Mouse (Mus musculus): ENCODE data around the gene Zbtb21. TPM values are rescaled to one million over a fixed set of nuclear protein-coding genes. Genes with fewer than 3 reads are reported as not detected.
"Not testable (repeated sequence)": the region's sequence is repeated elsewhere in the genome, so short reads cannot be mapped to it uniquely, and the experiment has no call there.

The Zbtb21 gene
- 10 to 100 TPM; 25.8 to 27.7 TPM for total RNA-seq (2021)

- peak; percentile 98 to 99 for DNase-seq (ENCODE audit: low spot score in 2 of 2)
- intact Hi-C loops (cut with DNase I), result loop anchor here (1.0 to 2.0 kb wide), 3 partner anchors 36 to 111 kb away; partner anchors contain the start of gene Prdm15
These were observed at the start of gene Zbtb21, which contains the start of gene C2cd2 for GRCm38 (mm10) chr16:97962151-97962948. TSS of gene Zbtb21 (minus strand) at chr16:97962622. TSS of gene C2cd2 (minus strand) at chr16:97962598.

DNA sequence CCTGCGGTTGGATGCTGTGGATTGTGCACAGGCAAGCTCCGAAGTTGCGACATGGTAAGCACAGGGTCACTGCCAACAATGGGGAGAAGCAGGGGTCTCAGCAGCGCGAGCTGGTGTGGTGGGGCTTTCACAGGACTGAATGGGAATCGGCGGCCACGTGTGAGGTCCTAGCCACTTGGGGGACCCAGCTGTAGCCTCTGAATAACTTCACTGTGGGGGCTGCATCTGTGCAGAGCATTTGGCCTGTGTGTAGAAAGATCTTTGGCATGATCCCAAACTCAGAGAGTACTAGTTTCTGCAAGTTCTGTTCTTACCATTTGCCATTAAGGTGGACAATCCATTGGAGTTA is 34.9 kb upstream of the Zbtb21 start:
- intact Hi-C loops (cut with DNase I); DNase-seq (ENCODE audit: low spot score in 2 of 2): not testable (repeated sequence)

- peak; percentile 84 to 85 for DNase-seq (ENCODE audit: low spot score in 2 of 2)
- intact Hi-C loops (cut with DNase I), result no loop called here
These were observed 34.4 kb upstream of the Zbtb21 start, which contains the start of gene B230307C23Rik for GRCm38 (mm10) chr16:97996616-97997382. TSS of gene B230307C23Rik (plus strand) at chr16:97997315.

DNA sequence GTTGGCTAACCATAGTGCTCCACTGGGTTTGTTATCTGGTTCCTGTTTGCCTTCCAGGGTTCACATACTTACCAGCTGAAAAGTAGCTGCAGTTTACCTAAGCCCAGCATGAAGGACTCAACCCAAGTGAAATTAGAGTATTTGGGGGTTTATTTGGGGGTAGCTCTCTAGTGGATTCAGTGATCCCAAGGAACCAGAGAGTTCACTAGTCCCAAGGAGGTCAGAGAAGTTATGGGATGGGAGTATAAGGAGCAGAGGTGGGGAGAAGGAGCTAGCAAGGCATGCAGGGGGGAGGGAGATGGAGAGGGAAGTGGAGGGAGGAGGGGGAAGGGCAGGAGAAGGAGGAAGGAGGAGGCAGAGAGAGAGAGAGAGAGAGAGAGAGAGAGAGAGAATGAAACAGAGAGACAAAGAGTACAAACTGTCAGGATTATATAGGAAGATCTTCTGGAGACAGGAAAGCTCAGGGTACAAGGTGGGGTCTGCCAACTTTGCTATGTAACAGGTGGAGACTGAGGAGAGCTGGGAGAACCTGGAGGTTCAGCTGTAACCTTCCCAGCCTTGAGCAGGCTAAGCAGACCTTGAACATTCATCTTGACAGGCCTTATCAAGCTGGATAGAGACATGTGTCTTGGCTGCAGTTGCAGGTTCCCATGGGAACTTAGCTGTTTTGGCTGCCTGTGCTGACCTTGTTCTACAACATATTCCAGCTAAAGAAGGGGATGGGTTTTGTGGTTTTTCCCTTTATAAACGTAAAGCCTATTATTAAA is 33.6 kb upstream of the Zbtb21 start:
- intact Hi-C loops (cut with DNase I), result no loop called here
- DNase-seq (ENCODE audit: low spot score in 2 of 2), result no peak

GRCm38 (mm10) chr16:97992477-97992876 is 30.1 kb upstream of the Zbtb21 start:
- DNase-seq (ENCODE audit: low spot score in 2 of 2); intact Hi-C loops (cut with DNase I): not testable (repeated sequence)

GRCm38 (mm10) chr16:97991517-97991916 is 29.1 kb upstream of the Zbtb21 start:
- no peak for DNase-seq (ENCODE audit: low spot score in 2 of 2)
- intact Hi-C loops (cut with DNase I), result no loop called here

GRCm38 (mm10) chr16:97984589-97984988 is 22.2 kb upstream of the Zbtb21 start:
- DNase-seq (ENCODE audit: low spot score in 2 of 2), result no peak
- intact Hi-C loops (cut with DNase I), result no loop called here

- intact Hi-C loops (cut with DNase I), result no loop called here
- DNase-seq (ENCODE audit: low spot score in 2 of 2), result no peak
These were observed 18.9 kb upstream of the Zbtb21 start for GRCm38 (mm10) chr16:97981362-97981761.

- intact Hi-C loops (cut with DNase I), result no loop called here
These were observed 15.3 kb upstream of the Zbtb21 start for GRCm38 (mm10) chr16:97977722-97978121.

GRCm38 (mm10) chr16:97977277-97977676 is 14.9 kb upstream of the Zbtb21 start:
- DNase-seq (ENCODE audit: low spot score in 2 of 2), result no peak
- intact Hi-C loops (cut with DNase I), result no loop called here

More at GRCm38 (mm10) chr16:97977722-97978121, 15.3 kb upstream of the Zbtb21 start:
- DNase-seq (ENCODE audit: low spot score in 2 of 2), result no peak

GRCm38 (mm10) chr16:97963956-97964540 is 1.6 kb upstream of the Zbtb21 start:
- no peak for DNase-seq (ENCODE audit: low spot score in 2 of 2)
- intact Hi-C loops (cut with DNase I), result loop anchor here (2.0 kb wide), 2 partner anchors 35 to 41 kb away; no protein-coding TSS in a partner anchor

DNA sequence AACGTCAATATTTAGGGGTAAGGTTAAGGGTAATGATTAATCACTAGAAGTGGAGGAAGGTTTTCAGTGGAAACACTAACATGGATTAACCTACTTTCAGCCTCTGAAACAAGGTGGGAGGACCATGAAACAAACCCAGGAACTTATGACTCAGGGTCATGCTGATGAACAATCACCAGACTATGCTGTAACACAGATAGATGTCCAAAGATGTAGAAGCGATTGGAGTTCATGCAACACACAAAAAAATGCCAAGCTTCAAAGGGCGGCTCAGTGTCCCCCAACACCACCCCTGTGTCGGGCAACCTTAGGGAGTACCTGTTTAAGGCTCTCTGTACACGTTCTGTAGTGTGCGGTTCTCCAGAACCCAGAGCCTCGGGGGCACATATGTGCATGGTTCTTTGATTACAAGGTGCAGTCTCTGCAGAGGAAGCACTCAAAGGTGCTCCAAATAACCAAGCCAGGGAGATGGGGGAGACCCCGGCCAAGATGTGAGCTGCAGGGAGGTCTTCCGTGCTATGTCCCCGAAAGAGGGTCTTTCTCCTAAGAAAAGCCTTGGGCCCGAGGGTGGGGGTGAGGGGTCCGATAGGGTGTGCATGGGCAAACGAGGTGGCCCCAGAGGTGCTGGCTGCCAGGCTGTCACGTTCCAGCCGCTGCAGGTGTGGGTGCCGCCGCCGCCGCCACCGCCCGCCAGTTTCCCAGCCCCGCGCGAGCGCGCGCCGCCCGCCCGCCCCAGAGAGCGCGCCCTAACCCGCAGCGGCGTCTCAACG is 856 bp downstream of the Zbtb21 start:
- intact Hi-C loops (cut with DNase I), result loop anchor here (1.0 to 2.0 kb wide), 3 partner anchors 37 to 110 kb away; partner anchors contain the start of gene Prdm15
- DNase-seq (ENCODE audit: low spot score in 2 of 2), result no peak

GRCm38 (mm10) chr16:97960348-97960747 is 2.1 kb downstream of the Zbtb21 start:
- no peak for DNase-seq (ENCODE audit: low spot score in 2 of 2)
- intact Hi-C loops (cut with DNase I), result no loop called here

DNA sequence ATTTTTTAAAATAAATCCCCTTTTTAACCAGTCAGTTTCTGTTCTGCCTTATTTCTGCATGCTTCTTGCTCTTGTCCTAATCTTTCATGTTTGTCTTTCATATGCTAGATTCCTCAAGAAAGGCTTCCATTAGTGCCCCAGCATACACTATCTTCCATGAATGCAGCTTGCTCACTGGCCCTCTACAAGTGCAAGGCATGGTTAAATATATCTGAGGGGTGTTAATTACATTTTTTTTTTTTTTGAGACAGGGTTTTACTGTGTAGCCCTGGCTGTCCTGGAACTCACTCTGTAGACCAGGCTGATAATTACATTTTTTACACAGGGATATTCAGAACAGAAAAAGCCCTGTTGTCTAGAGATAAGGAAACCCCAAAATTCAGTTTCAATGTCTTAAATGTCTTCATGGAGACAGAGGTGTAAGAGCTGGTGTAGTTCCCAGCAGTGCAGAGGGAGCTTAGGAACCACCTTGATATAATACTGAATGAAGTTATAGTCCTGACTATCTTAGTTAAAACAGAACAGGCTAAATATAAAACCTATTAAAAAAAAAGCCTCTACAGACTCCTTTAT is 3.9 kb downstream of the Zbtb21 start:
- DNase-seq (ENCODE audit: low spot score in 2 of 2), result no peak
- intact Hi-C loops (cut with DNase I), result no loop called here

GRCm38 (mm10) chr16:97957626-97958025 is 4.8 kb downstream of the Zbtb21 start:
- intact Hi-C loops (cut with DNase I), result no loop called here
- no peak for DNase-seq (ENCODE audit: low spot score in 2 of 2)

- DNase-seq (ENCODE audit: low spot score in 2 of 2), result no peak
- intact Hi-C loops (cut with DNase I), result no loop called here
These were observed 6.4 kb downstream of the Zbtb21 start for GRCm38 (mm10) chr16:97956011-97956410.

DNA sequence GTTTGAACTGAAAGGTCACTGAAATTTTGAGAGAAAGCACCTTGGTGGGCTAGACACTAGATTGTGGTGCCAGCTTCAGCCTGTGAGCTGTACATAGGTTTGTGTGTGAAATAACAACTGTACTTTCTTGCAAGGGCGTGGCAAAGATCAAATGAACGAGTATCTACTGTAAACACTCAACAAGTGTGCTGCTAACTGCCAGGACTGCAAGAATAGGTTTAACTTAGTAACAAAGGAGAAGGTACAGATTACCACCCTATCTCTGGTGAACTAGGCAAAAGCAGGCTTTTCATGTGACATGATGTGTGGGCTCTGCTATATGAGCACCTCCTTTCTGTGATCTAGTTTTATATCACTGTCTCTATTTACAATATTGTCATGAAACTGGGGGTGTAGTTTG is 9.1 kb downstream of the Zbtb21 start:
- intact Hi-C loops (cut with DNase I), result no loop called here
- no peak for DNase-seq (ENCODE audit: low spot score in 2 of 2)

GRCm38 (mm10) chr16:97952801-97953200 is 9.6 kb downstream of the Zbtb21 start:
- intact Hi-C loops (cut with DNase I), result no loop called here
- no peak for DNase-seq (ENCODE audit: low spot score in 2 of 2)
